Mouse (Mus musculus) adrenal gland, postnatal 25 days (tissue): Measurements from ENCODE around the gene Gm4869. TPM values are rescaled to one million over a fixed set of nuclear protein-coding genes. Genes with fewer than 3 reads are reported as not detected.
"Not testable (repeated sequence)": the region's sequence is repeated elsewhere in the genome, so short reads cannot be mapped to it uniquely, and the experiment has no call there.

Experiments
- DNase-seq: peaks from one replicate; pipeline ENCODE4 v3.0.0; 2021; ENCODE audit warnings: mixed read lengths
- long read RNA-seq: library from polyadenylated mRNA; stranded (forward); transcript quantifications from one replicate; pipeline ENCODE4 v2.0.0, GENCODE M21; 2021
- total RNA-seq: library from RNA; stranded (reverse); gene quantifications from 2 replicates; pipeline ENCODE4 v1.2.3, GENCODE M21; 2021

Gm4869 gene
- 0.27 TPM in 1 of 2 replicates, not detected in the other for total RNA-seq
- long read RNA-seq, partial matches to known transcripts = 0 of 1 reads
- long read RNA-seq, other reads (novel, unspliced or antisense) = 1 of 1 reads

DNA sequence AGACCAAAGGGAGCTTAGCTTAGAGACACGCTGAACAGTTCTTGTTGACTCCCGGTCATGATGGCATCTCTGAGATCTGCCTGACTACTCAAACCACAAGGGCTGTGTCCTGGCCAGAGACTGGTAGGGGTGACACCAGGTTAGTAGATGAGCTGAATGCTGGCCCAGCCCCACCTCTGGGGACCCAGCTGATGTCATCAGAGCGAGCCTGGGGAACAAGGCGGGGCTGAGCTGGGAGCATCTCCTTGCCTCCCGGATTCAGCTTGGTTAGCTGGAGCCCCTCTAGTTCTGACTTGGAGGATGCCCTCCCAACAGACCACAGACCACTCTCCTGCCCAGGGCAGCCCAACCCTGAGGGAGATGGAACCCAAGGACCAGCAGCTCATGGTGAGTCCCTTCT, at the start of gene Gm4869:
Gene Gm4869, plus strand, starts transcription at position 301 of the 400 bp plus-strand sequence.
- DNase-seq = no peak

GRCm38 (mm10) chr5:140396166-140396940, 49.1 kb upstream of the Gm4869 start:
- DNase-seq = peak; percentile 37

DNA sequence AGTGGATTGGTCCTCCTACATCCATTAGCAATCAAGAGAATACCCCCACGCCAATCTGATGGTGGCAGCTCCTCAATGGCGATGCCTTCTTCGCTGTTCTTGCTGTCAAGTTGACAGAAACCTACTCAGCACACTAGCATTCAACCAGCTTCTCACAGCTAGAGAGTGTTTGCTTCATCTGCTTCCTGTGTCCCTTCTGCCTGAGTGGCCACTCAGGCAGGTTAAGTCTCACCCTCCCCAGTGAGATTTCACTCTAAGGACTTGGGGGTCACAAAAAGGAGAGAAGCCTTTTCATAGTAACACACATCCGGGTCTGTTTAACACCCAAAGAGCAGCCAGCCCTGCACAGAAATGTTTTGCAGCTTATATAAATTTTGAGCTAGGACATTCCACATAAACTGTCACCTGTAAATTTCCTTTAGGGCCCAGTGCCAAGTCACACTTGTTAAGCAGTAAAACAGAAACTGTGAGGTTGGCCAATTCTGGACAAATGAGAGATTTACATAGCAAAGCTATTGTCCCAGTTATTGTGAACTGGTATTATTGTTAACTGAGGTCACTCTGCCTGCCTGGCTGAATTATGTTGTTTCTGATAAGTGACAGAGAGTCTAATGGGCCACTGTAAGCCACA, 42.7 kb upstream of the Gm4869 start:
- no peak for DNase-seq

GRCm38 (mm10) chr5:140405126-140405525, 40.3 kb upstream of the Gm4869 start:
- DNase-seq = no peak

- no peak for DNase-seq
These were observed 38.8 kb upstream of the Gm4869 start for GRCm38 (mm10) chr5:140406666-140407065.

DNA sequence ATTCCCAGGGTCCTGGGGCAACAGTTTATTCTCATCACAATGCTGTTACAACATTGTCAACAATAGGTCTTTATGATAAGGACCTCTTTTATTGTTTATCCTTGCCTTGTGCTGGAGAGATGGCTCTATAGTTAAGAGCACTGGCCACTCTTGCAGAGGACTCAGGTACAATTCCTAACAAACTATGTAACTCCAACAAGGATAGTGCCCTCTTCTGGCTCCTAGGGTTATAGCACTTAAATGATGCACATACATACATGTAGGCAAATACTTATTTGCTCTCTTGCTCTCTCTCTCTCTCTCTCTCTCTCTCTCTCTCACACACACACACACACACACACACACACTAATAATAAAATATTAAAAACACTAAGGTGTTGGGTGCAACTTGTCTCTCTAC, 36.6 kb upstream of the Gm4869 start:
- no peak for DNase-seq

DNA sequence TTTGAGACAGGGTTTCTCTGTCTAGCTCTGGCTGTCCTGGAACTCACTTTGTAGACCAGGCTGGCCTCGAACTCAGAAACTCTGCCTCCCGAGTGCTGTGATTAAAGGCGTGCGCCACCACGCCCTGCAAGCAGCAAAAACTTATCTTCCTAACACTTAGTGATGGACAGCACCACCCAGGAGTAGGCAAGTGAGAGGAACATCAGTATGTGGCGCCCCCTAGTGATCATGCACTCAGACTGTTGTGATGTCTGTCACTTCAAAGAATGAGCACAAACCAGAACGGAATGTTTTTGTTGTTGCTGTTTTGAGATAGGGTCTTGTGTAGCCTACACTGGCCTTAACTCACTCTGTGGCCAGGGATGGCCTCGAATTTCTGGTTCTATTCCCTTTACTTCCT, 34.1 kb upstream of the Gm4869 start:
- peak; percentile 59 for DNase-seq

DNA sequence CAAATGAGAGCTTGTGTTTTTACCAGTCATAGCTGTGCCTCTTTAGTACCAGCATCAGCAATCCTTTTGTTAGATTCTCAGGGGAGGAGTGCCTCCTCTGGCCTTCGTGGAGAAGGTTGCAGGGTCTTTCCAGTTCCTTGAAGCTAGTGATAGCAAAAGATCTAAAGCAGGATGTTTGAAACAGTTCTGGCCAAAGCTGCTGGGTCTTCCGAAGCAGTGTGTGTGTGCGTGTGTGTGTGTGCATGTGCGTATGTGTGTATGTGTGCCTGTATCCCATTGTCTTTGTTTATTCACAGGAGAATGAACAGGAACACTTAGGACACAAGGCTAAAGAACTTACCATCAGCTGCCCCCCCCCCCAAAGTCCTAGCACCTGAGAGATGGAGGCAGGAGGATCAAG, 30.8 kb upstream of the Gm4869 start:
- DNase-seq = no peak

GRCm38 (mm10) chr5:140418106-140418488, 27.3 kb upstream of the Gm4869 start:
- no peak for DNase-seq

- peak; percentile 88 for DNase-seq
These were observed 26.7 kb upstream of the Gm4869 start, which contains the start of gene Eif3b for GRCm38 (mm10) chr5:140418489-140419441. Gene Eif3b, plus strand, starts transcription at chr5:140419328.

- DNase-seq = peak; percentile 54
These were observed 25.9 kb upstream of the Gm4869 start for GRCm38 (mm10) chr5:140419442-140420080.

DNA sequence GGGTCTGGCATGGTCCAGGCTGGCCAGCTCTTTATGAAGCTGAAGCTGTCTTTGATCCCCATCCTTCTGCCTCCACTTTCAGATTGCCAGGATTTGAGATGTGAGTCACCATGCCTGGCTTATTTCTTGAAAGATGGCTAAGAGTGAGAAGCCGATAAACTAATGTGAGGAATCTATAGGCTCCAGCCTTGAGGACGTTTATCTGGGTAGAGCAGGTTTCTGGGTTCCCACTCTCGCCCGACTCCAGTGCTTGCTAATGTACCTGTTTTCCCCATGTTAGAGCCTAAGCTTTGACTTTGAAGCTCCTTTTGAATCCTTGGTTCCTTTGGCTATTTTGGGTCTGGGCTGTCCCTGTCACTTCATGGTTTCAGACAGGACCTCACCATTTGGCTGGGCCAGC, 24.8 kb upstream of the Gm4869 start:
- DNase-seq = no peak

- DNase-seq = no peak
These were observed 20.2 kb upstream of the Gm4869 start for GRCm38 (mm10) chr5:140425016-140425783.

GRCm38 (mm10) chr5:140439117-140439516, 6.3 kb upstream of the Gm4869 start:
- not testable (repeated sequence) for DNase-seq

- DNase-seq = no peak
These were observed 4.0 kb upstream of the Gm4869 start for GRCm38 (mm10) chr5:140441406-140441805.

- DNase-seq = no peak
These were observed 1.4 kb upstream of the Gm4869 start for GRCm38 (mm10) chr5:140444012-140444411.

DNA sequence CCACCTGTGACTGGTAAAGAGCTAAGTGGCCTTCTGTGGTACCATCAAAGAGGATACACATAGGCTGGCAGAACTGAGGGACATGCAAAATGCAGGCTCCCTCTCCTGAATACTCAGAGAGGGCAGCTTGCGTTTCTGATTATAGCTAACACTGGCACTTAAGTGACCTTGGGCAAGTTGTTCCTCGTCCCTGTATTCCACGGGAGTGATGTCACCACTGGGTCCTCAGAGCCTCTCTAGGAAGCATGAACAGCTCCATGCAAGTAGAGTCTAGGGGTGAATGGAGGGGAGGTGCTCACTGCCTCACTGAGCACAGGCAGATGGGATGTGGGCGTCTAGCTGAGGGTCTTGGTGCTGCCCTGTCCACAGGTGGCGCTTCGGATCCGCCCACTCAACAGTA, 609 bp downstream of the Gm4869 start:
- no peak for DNase-seq

- DNase-seq = no peak
These were observed 9.0 kb downstream of the Gm4869 start for GRCm38 (mm10) chr5:140454488-140454887.

DNA sequence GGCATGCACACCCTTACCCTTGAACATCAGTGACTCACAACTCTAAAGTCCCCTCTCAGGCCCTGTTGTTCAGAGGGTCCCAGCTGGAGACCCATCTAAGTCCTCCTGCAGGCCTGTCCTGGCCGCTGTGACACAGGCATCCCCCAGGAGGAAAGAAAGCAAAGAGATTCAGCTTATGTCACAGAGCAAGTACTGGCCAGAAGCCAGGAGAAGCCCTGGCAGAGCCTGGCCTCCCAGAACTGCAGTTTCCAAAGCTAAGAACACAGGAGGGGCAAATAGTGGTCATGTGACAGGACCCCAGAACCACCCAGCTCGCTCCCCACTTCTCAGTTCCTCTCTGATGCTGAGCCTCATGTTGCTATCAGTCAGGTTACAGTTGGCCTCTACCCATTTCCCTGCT, 10.0 kb downstream of the Gm4869 start:
- DNase-seq = no peak

GRCm38 (mm10) chr5:140461476-140461875, 16.0 kb downstream of the Gm4869 start:
- DNase-seq = no peak

DNA sequence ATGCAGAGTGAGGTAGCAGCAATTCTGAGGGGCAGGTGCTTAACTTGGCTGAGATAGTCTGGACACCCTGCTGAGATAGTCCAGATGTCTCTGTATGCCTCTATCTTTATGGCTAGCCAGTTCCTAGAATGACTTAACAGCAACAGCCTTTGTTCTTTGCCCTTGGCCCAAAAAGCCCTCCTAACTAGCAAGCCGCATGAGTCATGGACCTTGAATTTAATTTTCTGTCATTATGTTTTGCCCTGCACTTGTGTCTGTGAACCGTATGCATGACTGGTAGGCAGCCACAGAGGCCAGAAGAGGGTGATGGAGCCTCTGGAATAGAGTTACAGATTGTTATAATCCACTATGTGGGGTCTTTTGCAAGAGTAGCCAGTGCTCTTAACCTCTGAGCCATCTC, 17.7 kb downstream of the Gm4869 start:
- DNase-seq = not testable (repeated sequence)
